ENCODE assay signal across 34 mouse cellular contexts in genomic region chr9:77450447-77450846, GRCm38 (mm10).
"Had no signal": no experiment of that assay in that cellular context is flagged by ENCODE, and none has a peak within 500 bp of the region (broad histone marks: within the 10 kb centered on the region; RNA-seq: fewer than 3 reads in every experiment).

No protein-coding gene starts in this region.

- H3K9ac ChIP-seq: heart, embryonic 12.5 days; heart, embryonic 13.5 days; heart, embryonic 15.5 days; hindbrain, embryonic 12.5 days; hindbrain, embryonic 13.5 days; hindbrain, embryonic 14.5 days; hindbrain, embryonic 15.5 days; intestine, embryonic 15.5 days; kidney, embryonic 15.5 days had no signal

- H3K9me3 ChIP-seq: heart, embryonic 10.5 days; heart, embryonic 12.5 days; heart, embryonic 13.5 days; heart, embryonic 15.5 days; hindbrain, embryonic 10.5 days; hindbrain, embryonic 12.5 days; hindbrain, embryonic 13.5 days; hindbrain, embryonic 15.5 days; intestine, embryonic 15.5 days; kidney, embryonic 15.5 days had no signal

- H3K4me2 ChIP-seq: heart, embryonic 11.5 days; heart, embryonic 12.5 days; heart, embryonic 13.5 days; heart, embryonic 15.5 days; hindbrain, embryonic 12.5 days; hindbrain, embryonic 13.5 days; hindbrain, embryonic 14.5 days; hindbrain, embryonic 15.5 days; intestine, embryonic 15.5 days; kidney, embryonic 15.5 days had no signal

- H3K27ac ChIP-seq: heart, embryonic 10.5 days; heart, embryonic 13.5 days; heart, embryonic 15.5 days; hindbrain, embryonic 10.5 days; hindbrain, embryonic 12.5 days; hindbrain, embryonic 13.5 days; hindbrain, embryonic 14.5 days; hindbrain, embryonic 15.5 days; intestine, embryonic 15.5 days; kidney, embryonic 15.5 days; kidney, postnatal 0 days; layer of hippocampus, adult 2 months; left cerebral cortex, adult 2 months had no signal

- H3K36me3 ChIP-seq: intestine, embryonic 15.5 days had no signal

- H3K4me3 ChIP-seq: heart, embryonic 10.5 days; heart, embryonic 12.5 days; heart, embryonic 13.5 days; heart, embryonic 15.5 days; hindbrain, embryonic 10.5 days; hindbrain, embryonic 12.5 days; hindbrain, embryonic 13.5 days; hindbrain, embryonic 15.5 days; intestine, embryonic 15.5 days; kidney, embryonic 15.5 days; layer of hippocampus, adult 2 months; left cerebral cortex, adult 2 months had no signal

- H3K27me3 ChIP-seq: heart, embryonic 12.5 days; heart, embryonic 13.5 days; heart, embryonic 15.5 days; hindbrain, embryonic 12.5 days; hindbrain, embryonic 13.5 days; hindbrain, embryonic 15.5 days; intestine, embryonic 15.5 days; kidney, embryonic 15.5 days had no signal

- H3K4me1 ChIP-seq: hindbrain, embryonic 15.5 days; intestine, embryonic 15.5 days had no signal

- ATAC-seq: hindbrain, embryonic 16.5 days; inflammation-experienced regulatory T-cells, adult 6 months; intestine, embryonic 15.5 days; intestine, embryonic 16.5 days; intestine, postnatal 0 days had no signal

- DNase-seq: heart, postnatal 10 days; heart, postnatal 36 days; heart, postnatal 4 days; kidney, adult 11 months; kidney, adult 18-20 months; kidney, adult 2 months; kidney, adult 8-10 months; kidney, adult 9 months; kidney, postnatal 10 days; kidney, postnatal 14 days; kidney, postnatal 25 days; kidney, postnatal 36 days; kidney, postnatal 4 days; layer of hippocampus, adult 9-11 months; layer of hippocampus, postnatal 36 days had no signal
